Comparison of ENCODE assay signal across 7 mouse cellular contexts in genomic region chr4:40757157-40757779, GRCm38 (mm10). TPM values are rescaled to one million over a fixed set of nuclear protein-coding genes. Genes with fewer than 3 reads are reported as not detected.
DNase-seq lines count a peak whose midpoint lies in the region; ATAC-seq and TF ChIP-seq lines count a peak whose summit lies in the region.

No protein-coding gene starts in this region.

- H3K4me2 ChIP-seq in lung, postnatal 0 days (replicated peaks; ENCODE audit: low read depth, low read length) = peak overlapping the region; percentile 81
- H3K4me2 ChIP-seq in liver, embryonic 16.5 days (ENCODE audit: low read depth, low read length) = peak overlapping the region; percentile 70

- peak overlapping the region; percentile 86 for H3K4me3 ChIP-seq in lung, postnatal 0 days (ENCODE audit: low read depth, low read length)
- H3K4me3 ChIP-seq in bone marrow macrophage, adult 2 months (ENCODE audit: insufficient read depth, low read length) = peak overlapping the region; percentile 98
- peak overlapping the region; percentile 98 for H3K4me3 ChIP-seq in liver, embryonic 16.5 days (ENCODE audit: low read depth, low read length)

- peak overlapping the region; percentile 86 for H3K9ac ChIP-seq in lung, postnatal 0 days (replicated peaks; ENCODE audit: low read depth)
- H3K9ac ChIP-seq in liver, embryonic 16.5 days (ENCODE audit: low read depth, low read length) = peak overlapping the region; percentile 91

- peak overlapping the region; percentile 77 for H3K27ac ChIP-seq in lung, postnatal 0 days (ENCODE audit: low read length)
- H3K27ac ChIP-seq in bone marrow macrophage, adult 2 months (ENCODE audit: insufficient read depth, low read depth, low read length) = peak overlapping the region; percentile 41; the same call in 1 of the 2 replicates
- peak overlapping the region; percentile 84 for H3K27ac ChIP-seq in liver, embryonic 16.5 days (ENCODE audit: low read length)

- H3K9me3 ChIP-seq in lung, postnatal 0 days (ENCODE audit: low read length) = no peaks in the 10 kb centered on the region
- H3K9me3 ChIP-seq in liver, embryonic 16.5 days (replicated peaks; ENCODE audit: control insufficient read depth, low read length) = no peaks in the 10 kb centered on the region

- DNase-seq in lung, postnatal 0 days (ENCODE audit: low spot score) = peak; percentile 47
- no peak for DNase-seq in lung, postnatal 36 days
- no peak for DNase-seq in frontal cortex, postnatal 25 days (ENCODE audit: low spot score in 2 of 2)
- no peak for DNase-seq in ovary, postnatal 14 days (ENCODE audit: low spot score)

- no peak for TF ChIP-seq EP300 in lung, postnatal 0 days (IDR thresholded peaks at IDR 0.05)

- H3K4me1 ChIP-seq in lung, postnatal 0 days (ENCODE audit: insufficient read depth, low read depth, low read length) = no peaks in the 10 kb centered on the region
- no peaks in the 10 kb centered on the region for H3K4me1 ChIP-seq in bone marrow macrophage, adult 2 months (ENCODE audit: control insufficient read depth, insufficient read depth, low read length)
- peaks cover 9% of the 10 kb centered on the region for H3K4me1 ChIP-seq in liver, embryonic 16.5 days (ENCODE audit: control insufficient read depth, low read depth, low read length)

- no peak for TF ChIP-seq CTCF in lung, postnatal 0 days (IDR thresholded peaks at IDR 0.05)
- no peak for TF ChIP-seq CTCF in bone marrow macrophage, adult 2 months (IDR thresholded peaks at IDR 0.05; ENCODE audit: low read depth, low read length)

- TF ChIP-seq POLR2A in bone marrow macrophage, adult 2 months (IDR thresholded peaks at IDR 0.05; ENCODE audit: borderline replicate concordance, low read depth, low read length) = no peak

- H3K36me3 ChIP-seq in lung, postnatal 0 days (ENCODE audit: insufficient read depth, low read length) = peaks cover 17% of the 10 kb centered on the region; the same call in 1 of the 2 replicates
- peaks cover 20% of the 10 kb centered on the region for H3K36me3 ChIP-seq in liver, embryonic 16.5 days (ENCODE audit: control insufficient read depth, insufficient read depth)

- under 1% methylated on average over 31 of the region's 39 CpGs for WGBS in lung, postnatal 0 days
- under 1% methylated on average over 34 of the region's 39 CpGs for WGBS in liver, embryonic 16.5 days (ENCODE audit: insufficient replicate concordance)

- peak; percentile 71 for ATAC-seq in lung, postnatal 0 days
- peak; percentile 55 for ATAC-seq in granulocyte monocyte progenitor cell, adult 5-6 weeks (replicated peaks; ENCODE audit: poor library complexity, severe bottlenecking)
- ATAC-seq in liver, embryonic 16.5 days (ENCODE audit: low read depth) = peak; percentile 66

- no peaks in the 10 kb centered on the region for H3K27me3 ChIP-seq in lung, postnatal 0 days (replicated peaks; ENCODE audit: insufficient read depth, low read length)
- H3K27me3 ChIP-seq in liver, embryonic 16.5 days (ENCODE audit: control insufficient read depth, insufficient read depth, low read depth, low read length) = no peaks in the 10 kb centered on the region

RNA-seq across cellular contexts. Expression of gene Smu1, which starts 0.5 kb away (rescaled TPM):
- polyA plus RNA-seq in lung, postnatal 0 days (2015; fragmentation: Nextera tagmentation; extraction: Ambion mirVana) = 88.4 and 89.0 TPM in 2 replicates
- polyA plus RNA-seq in bone marrow macrophage, adult 2 months (2012; ENCODE audit: insufficient read depth, insufficient read length, missing spikeins) = 46.7 and 50.5 TPM in 2 replicates
- 79.7 and 86.6 TPM in 2 replicates for total RNA-seq in granulocyte monocyte progenitor cell, adult 5-6 weeks (2014; fragmentation: Nextera tagmentation)
- 136 and 154 TPM in 2 replicates for total RNA-seq in granulocyte monocyte progenitor cell, adult 5-6 weeks (2017)
- 59.9 and 66.8 TPM in 2 replicates for polyA plus RNA-seq in liver, embryonic 16.5 days (2015; fragmentation: Nextera tagmentation; extraction: Ambion mirVana)

RNA-seq across cellular contexts. Expression of gene Dnaja1, which starts 35.3 kb away (rescaled TPM):
- 285 and 314 TPM in 2 replicates for polyA plus RNA-seq in lung, postnatal 0 days (2015; fragmentation: Nextera tagmentation; extraction: Ambion mirVana)
- 100 and 113 TPM in 2 replicates for polyA plus RNA-seq in bone marrow macrophage, adult 2 months (2012; ENCODE audit: insufficient read depth, insufficient read length, missing spikeins)
- total RNA-seq in granulocyte monocyte progenitor cell, adult 5-6 weeks (2014; fragmentation: Nextera tagmentation) = 127 and 128 TPM in 2 replicates
- 338 and 392 TPM in 2 replicates for total RNA-seq in granulocyte monocyte progenitor cell, adult 5-6 weeks (2017)
- 103 and 120 TPM in 2 replicates for polyA plus RNA-seq in liver, embryonic 16.5 days (2015; fragmentation: Nextera tagmentation; extraction: Ambion mirVana)

RNA-seq across cellular contexts. Expression of gene Aptx, which starts 54.3 kb away (rescaled TPM):
- 19.5 and 21.2 TPM in 2 replicates for polyA plus RNA-seq in lung, postnatal 0 days (2015; fragmentation: Nextera tagmentation; extraction: Ambion mirVana)
- polyA plus RNA-seq in bone marrow macrophage, adult 2 months (2012; ENCODE audit: insufficient read depth, insufficient read length, missing spikeins) = 12.0 and 12.1 TPM in 2 replicates
- total RNA-seq in granulocyte monocyte progenitor cell, adult 5-6 weeks (2014; fragmentation: Nextera tagmentation) = 12.7 and 18.9 TPM in 2 replicates
- 12.2 and 19.9 TPM in 2 replicates for total RNA-seq in granulocyte monocyte progenitor cell, adult 5-6 weeks (2017)
- polyA plus RNA-seq in liver, embryonic 16.5 days (2015; fragmentation: Nextera tagmentation; extraction: Ambion mirVana) = 7.9 and 8.1 TPM in 2 replicates
